Mouse (Mus musculus) right cerebral cortex, postnatal 36 days (tissue): ENCODE measurements around the gene Loxl3.

Experiments used
- DNase-seq, 2 experiments: peaks; one replicate each; pipeline ENCODE4 v3.0.0; 2022; ENCODE audit warnings: low spot score in 2 of 2, mixed read lengths in 1 of 2

Loxl3 gene

DNA sequence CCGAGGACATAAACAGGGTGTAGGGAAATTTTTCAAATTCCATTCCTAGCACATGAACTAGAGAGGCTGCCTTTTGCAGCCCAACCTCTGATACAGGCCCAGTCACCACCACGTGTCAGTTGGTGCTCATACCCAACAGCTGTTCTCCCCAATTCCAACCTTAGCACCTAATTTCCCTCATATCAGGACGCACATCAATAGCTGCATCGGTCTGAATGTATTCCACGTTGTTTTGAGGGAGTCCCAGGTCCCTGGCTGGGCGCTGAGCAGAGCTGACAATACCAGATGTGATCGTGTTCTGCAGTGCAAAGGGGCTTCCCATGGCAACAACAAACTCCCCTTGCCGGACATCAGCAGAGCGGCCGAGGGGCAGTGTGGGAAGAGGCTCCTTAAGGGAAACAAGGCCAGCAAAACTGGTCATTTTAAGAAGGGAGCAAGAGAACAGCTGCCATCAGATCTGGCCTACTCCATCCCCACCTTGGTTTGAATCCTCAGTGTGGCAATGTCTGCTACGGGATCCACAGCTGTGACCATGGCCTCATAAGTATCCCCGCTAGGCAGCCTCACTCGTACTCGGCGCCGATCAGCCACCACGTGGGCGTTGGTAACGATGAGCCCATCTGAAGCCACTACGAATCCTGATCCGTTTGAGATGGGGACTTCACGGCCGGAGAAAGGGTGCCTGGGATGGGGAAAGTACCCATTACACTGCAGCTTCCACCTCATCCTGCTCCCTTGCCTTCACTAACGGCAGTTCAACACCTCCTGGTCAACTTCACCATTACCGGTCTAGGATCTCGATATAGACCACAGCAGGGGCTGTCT lies 19.4 kb downstream of the Loxl3 start:
- peak in 1 of 2 experiments; percentile 31 for DNase-seq

DNA sequence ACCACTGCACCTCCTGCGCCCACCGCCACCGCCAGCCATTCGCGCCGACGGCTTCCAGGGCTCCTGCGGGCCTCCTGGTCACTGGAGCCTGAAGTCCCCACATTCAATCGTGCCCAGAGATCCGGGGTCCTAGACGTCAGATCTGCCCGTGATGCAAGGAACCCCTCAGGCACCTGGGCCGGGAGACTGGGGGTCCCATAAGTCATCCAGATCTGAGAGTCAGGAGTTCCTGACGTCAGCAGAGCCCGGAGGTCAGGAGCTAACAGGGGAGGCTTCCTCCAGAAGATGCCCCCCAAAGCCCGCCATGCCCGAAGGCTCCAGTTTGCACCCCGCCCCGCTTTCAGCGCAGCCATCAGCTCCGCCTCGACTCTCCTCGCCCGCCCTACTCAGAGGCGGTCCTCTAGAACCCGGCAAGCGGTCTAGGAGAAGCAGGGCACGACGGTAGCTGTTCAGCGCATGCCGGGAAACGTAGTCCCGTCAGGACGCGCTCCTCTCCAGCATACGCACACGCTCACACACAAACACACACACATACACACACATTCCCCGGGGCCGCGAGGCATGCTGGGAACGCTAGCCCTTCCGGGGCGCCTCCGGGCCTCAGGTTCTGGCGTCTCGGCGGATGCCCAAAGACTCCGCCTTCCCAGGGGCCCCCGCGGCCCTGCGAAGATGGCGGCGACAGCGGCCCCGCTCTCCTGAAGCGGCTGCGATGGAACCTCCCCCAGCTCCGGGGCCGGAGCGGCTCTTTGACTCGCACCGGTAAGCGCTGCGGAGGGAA lies 20.3 kb downstream of the Loxl3 start, which contains the start of gene Aup1:
Gene Aup1, plus strand, starts transcription at position 448 of the 778 bp plus-strand sequence.
- DNase-seq = peak; percentile 98

DNA sequence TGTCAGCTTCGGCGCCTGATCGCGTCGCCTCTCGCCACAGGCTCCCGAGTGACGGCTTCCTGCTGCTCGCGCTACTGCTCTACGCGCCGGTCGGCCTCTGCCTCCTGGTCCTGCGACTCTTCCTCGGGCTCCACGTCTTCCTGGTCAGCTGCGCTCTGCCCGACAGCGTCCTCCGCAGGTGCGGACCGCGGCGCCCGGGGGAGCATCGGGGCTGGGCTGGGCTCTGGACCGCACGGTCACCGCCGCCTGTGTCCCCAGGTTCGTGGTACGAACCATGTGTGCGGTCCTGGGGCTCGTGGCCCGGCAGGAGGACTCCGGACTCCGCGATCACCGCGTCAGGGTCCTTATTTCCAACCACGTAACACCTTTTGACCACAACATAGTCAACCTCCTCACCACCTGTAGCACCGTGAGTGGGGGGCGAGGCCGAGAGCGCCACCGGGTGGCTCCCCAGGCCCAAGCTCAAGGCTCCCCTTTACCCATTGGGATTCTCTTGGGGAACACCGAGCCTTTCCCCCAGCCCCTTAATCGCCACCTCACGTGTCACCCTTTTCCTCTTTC lies 21.0 kb downstream of the Loxl3 start, which contains the start of gene Htra2:
Gene Htra2, minus strand, starts transcription at position 403 of the 561 bp plus-strand sequence.
- DNase-seq = no peak

DNA sequence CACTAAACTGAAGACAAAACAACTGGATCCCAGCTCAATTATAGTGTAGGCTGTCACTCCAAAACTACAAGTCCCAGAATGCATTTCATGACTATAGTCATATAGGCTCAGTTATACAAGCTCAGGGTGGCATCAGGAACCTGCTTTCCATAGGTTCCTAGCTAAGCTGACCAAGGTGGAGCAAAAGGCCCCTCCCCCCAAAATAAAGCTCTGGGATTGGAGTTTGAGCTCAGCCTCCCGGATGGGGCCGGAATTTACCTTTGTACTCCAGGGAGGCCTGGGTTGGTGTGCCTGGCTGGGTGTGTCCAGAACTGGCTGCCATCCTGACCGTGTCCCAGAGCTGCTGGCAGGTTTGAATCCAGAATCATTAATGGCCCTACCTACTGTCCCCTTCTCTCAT lies 23.8 kb downstream of the Loxl3 start, which contains the start of gene Dqx1:
Gene Dqx1, plus strand, starts transcription at position 55 of the 400 bp plus-strand sequence.
- DNase-seq = no peak

DNA sequence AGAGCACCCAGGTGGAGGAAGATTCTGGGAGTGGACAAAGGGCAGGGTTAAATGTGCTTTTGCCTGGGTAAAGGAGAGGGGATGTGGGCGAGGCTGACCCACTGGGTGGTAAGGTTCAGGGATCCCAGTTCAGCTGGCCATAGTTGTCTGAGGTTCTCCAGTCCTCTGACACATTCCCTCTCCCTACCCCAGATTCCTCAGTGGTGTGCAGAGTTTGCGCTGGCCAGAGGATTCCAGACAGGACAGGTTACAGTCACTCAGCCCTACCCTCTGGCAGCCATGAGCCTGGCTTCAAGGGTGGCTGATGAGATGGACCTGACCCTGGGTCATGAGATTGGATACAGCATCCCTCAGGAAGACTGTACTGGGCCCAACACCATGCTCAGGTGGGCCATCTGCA lies 24.8 kb downstream of the Loxl3 start:
- no peak for DNase-seq

DNA sequence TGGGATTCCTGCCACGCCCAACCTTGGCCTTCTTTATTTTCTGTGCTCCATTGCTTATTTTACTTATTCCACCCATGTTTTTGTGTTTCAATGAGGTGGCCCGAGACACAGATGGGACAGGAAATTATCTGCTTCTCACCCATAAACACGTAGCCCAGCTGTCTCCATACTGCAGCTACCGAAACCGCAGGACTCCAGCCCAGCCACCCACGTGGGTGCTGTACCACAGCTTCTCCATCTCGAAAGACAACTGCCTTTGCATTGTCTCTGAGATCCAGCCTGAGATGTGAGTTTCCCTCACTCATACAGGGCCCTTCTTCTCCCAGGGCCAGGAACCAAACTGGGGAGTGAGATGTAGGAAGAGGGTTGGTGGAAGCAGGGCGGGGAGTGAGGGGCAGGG lies 32.0 kb downstream of the Loxl3 start:
- DNase-seq = no peak

DNA sequence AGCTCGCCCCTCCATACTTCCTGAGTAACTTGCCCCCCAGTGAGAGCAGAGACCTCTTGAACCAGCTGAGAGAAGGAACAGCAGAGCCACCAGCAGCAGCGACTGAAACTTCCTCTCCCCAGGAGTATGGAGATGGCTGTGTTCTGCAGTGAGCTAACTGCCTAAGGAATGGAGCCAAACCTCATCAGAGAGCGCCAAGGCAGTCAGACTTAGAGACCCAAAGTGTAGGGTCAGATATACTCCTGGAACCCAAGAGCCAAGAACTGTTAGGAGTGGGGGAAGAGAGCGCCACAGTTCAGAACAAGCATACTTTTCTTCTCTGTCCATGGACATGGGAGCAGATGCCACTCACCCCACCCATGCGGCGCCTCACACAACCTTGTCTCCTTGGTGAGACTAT lies 32.5 kb downstream of the Loxl3 start:
- no peak for DNase-seq

DNA sequence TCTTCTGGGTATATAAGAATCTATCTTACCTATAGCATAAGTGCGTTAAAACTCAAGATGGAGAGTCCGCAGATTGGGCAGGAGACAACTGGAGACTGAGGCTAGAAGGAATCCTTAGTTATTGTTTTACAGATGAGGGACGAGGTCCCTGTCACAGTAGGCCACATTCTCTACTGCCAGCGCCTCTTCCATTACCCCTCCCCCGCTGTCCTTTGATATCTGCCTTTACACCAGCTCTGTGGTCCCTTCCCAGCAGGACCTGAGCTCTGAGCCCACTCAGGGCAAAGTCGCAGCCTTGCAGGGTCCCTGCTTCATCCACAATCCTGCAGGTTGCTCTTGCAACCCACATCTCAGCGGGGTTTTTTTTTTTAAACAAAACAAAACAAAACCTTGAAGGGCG lies 34.2 kb downstream of the Loxl3 start:
- no peak for DNase-seq

DNA sequence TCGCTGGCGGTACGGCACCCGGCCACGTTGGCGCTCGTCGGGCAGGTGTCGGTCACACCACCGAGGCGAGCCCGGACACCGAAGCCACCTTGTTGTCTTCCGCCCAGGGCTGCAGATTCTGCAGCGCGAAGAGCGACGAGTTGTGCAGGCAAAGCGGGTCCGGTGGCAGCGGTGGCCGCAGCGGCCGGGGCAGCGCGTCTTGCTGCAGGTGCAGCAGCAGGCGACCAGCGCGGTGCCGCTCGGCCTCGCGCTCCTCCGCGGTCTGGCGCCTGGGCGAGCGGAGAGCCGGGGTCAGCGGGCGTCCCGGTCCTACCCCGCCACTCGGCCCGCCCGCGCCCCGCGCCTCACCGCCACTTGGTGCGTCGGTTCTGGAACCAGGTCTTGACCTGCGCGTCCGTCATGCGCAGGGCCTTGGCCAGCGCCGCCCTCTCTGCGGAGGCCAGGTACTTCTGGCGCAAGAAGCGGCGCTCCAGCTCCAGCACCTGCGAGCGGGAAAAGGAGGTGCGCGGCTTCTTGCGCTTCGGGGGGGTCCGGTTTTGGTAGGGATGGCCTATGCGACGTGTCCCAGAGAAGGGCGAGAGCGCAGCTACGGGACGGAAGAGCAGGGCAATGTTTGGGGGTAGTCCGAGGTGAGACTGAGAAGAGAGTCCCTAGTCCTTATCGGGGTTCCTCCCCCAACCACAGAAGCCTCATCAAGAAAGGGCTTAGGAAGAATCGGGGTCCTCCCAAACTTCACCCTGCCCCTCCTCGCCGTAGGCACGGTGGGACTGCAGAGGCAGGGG lies 34.9 kb downstream of the Loxl3 start:
- no peak for DNase-seq

DNA sequence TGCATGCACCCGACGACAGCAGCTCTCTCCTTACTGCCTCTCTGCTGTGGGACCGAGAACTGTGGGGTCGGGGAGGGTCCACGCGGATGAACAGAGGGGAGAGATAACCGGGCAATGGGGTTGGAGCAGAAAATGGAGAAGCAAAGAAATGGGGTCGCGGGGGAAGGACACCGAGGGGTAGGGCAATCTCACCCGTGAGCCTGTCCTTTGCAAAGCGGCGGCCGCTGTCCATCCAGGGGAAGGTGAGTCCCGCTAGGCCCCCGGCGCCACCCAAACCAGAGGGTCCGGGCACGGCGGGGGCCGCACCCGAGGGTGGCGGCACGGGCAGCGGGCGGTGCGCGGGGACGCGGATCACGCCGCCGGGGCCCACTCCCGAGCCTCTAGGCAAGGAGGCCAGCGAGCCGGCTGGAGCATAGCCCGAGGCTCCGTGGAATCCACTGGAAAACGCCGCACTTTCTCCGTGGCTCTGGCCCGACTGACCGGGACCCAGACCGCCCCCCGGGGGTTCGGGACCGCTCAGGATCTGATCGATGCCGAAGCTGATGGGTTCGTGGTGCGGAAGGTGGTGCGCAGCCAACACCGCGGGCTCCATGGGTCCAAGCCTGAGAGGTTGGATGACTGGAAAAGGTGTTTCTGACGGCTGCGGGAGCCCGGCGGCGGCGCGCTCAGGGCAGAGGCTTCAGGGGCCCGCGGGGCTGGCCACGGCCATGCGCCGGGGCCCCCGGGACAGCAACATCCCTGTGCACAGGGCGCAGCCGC lies 35.7 kb downstream of the Loxl3 start:
- DNase-seq = no peak

DNA sequence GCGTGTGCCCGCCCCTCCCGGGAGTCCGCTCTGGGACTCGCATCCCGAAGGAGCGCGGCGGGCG lies 36.1 kb downstream of the Loxl3 start, which contains the start of gene Tlx2:
Gene Tlx2, minus strand, starts transcription at position 47 of the 64 bp plus-strand sequence.
- no peak for DNase-seq

DNA sequence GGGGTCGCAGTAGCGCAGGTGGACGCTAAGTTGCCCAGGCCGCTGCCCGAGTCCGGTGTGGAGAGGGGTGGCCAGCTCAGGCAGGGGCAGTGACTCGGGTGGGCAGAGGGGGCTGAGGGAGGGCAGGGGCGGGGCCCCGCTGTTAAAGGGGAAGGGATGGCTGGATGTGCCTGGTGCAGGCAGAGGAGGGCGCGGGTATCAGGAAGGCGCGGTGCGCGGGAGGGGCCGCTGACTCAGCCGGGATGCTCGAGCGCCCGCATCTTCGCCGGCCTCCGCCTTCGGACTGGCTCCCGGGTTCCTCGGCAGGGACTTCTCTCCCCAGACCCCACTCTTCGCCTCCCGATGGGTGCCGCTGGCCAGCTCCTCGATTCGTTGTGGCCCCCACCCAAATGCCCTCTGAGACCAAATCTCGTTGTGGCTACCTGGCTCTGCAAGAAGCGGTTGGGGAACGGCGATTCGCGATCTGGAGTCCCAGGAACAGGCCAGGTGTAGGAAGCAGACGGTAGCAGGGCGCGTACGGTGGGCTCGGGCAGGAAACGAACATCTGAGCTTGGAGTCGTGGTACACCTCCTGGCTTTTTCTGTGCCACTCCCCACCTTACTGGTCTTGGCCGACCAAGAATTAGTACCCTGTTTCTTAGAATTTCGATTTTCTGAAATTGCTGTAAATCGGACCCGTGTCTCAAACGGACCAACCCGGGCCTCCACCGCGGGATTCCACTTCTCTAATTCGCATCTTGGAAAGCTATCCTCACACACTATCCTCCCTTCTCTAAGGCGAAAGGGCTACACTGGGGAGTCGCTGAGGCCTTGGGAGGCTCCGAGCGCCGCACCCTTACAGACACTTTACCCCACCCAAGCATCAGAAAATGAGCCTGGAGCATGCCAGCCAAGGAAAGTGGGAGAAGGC lies 36.6 kb downstream of the Loxl3 start:
- no peak for DNase-seq

DNA sequence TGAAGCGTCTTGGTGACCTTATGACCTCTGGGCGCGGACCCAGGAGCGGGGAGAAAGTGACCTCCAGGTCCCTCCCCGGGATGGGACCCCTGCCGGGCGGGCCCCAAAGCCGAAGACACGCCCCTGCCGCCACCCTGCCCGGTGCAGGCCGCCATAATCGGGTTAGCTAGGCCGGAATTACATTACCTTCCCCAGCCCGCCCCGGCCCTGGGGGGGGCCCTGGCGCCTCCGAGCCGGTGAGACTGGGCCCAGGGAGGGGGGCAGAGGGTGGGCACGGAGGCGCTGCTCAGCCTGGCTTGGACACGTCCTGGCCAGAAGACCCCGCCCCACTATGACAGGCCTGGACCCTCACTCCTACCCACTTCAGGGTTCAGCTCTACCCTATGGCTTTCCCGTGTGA lies 37.2 kb downstream of the Loxl3 start:
- DNase-seq = no peak

DNA sequence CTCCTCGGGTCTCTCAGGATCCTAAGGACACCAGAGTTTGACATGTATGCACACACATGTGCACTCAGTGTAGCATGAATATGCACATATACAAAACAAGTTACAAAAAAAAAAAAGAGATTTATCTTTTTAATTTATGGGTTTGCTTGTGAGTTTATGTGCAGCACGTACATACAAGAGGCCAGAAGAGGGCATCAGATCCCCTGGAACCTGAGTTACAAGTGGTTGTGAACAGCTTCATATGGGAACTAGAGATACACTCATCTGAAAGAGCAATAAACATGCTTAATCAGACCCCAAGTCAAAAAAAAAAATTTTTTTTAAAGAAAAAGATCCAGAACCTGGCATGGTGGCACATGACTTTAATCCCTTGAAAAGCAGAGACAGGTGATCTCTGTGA lies 41.0 kb downstream of the Loxl3 start:
- DNase-seq = no peak

DNA sequence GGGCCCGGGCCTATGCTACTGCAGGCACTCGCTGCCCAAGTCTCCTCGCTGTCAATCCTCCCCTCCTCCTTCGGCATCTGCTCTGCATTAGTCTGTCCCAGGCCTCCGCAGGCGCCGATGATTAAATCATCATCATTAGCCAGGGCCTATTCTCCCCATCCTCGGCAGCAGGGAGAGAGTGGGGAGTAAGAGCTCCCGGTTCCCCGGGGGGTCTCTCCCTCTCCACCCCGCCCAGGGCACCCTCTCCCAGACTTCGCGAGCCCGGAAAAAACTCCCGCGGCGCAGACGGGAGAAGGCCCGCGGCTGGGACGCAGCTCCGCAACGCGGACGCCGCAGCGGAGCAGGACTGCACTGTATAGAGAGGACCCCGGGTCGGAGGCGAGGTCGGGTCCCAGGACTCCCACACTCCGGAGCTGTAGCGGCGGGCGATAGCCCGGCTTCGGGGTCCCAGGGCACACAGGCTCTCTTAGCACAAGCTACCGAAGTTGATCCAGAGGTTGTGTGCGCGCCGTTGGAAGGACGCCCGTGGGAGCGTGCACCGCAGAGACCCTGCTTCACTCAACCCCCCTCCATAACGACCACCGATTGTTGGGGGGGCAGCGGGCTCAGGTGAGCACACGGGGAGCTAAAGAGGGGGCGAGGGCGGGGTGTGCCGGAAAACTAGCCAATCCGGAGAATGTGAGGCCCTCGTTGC lies 43.8 kb downstream of the Loxl3 start, which contains the start of gene Pcgf1:
Gene Pcgf1, plus strand, starts transcription at position 240 of the 694 bp plus-strand sequence.
- peak in 1 of 2 experiments; percentile 16 for DNase-seq

DNA sequence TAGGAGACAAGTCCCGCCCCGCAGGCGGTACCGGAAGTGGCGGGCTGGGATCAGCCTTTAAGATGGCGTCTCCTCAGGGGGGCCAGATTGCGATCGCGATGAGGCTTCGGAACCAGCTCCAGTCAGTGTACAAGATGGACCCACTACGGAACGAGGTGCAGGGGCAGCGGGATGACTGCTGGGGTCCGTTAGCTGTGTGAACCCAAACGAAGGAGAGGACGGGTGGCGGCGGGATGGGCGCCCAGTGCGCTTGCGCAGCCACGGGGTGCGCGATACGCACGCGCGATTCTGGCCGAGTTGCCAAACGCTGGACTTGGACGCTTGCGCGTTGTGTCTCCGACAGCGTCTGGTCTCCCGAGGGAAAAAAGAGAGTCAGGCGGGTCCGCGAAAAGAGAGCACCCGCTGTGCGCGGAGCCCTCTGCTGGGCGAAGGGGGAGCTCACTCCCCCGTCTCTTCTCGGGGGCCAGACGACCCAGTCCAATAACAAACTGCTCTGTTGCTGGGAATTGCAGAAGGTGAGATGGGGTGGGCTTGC lies 44.4 kb downstream of the Loxl3 start:
- DNase-seq = peak; percentile 97 to 98

DNA sequence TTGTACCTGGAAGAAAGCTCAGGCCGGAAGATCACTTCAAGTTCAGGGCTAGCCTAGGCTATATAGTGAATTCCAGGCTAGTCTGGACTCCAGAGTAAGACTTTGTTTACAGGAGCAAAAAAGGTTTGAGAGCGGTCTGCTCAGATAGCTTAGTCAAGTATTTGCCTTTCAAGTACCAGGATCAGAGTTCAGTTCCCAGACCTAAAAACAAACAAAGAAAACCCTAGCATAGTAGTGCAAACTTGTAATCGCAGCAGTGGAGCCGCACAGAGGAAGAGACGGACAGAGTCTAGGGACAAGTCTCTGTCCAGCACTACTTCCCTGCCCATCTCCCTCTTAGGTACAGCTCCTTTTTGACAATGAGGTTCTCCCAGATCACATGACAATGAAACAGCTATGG lies 46.2 kb downstream of the Loxl3 start:
- DNase-seq = no peak

DNA sequence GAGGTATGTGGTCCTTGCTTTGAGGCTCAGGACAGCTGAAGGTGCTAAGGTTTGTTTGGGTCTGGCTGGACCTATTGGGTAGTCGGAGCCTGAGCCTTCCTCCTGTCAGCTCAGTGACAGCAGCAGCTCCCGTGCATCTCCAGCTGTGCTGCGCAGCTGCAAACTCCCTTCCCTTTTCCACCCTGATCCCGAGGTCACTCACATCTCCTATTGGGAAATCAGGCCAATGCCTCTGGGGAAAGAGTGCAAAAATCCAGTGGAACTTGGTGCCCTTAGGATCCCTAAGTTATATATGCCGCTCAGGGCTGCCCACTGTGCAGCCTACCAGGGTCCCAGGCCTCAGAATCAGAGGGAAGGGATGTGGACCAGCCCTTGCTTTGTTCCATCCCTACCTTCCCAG lies 49.5 kb downstream of the Loxl3 start:
- DNase-seq = no peak

DNA sequence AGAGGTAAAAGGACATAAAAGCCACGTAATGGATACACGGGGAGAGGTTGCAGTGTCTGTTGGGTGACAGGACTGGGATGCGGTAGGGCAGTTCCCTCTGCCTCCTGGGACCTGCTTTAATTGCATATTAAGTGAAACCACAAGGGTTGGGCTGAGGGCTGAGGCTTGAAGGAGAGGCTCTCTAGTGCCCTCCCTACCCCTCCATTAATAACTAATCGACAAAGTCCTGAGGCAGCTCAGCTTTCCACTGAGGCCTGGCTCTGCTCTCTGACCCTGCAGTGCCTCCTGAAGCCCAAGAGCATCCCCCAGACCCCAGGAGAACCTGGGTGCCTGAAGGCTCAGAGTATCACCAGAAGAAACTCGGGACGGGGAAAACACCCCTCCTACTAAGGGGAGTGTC lies 50.5 kb downstream of the Loxl3 start:
- no peak for DNase-seq
